30 mouse cellular contexts compared by ENCODE assay signal in the genomic region with DNA sequence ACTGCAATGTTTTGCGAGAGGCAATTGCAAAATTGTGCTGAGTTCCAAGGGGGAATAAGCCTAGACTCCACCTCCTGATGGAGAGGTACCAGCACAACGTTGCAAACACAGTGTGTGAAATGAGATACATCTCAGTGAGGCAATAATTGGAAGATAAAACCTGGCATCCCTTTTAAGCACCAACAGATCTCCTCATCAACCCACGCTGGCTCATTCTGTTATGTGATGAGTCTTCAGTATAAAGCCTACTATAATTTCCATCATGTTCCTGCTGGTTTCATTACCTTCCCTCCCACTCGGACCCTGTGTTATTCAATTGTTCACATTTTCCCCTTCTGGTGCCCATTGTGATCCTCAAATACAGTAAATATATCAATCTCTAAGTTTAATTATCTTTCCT. TPM values are rescaled to one million over a fixed set of nuclear protein-coding genes. Genes with fewer than 3 reads are reported as not detected.
"Had no signal": no experiment of that assay in that cellular context is flagged by ENCODE, and none has a peak within 500 bp of the region (broad histone marks: within the 10 kb centered on the region; RNA-seq: fewer than 3 reads in every experiment).

No protein-coding gene starts in this region.

- H3K9ac ChIP-seq: intestine, embryonic 15.5 days; kidney, embryonic 15.5 days; limb, embryonic 13.5 days; liver, embryonic 12.5 days; liver, embryonic 15.5 days; lung, embryonic 15.5 days; midbrain, embryonic 13.5 days had no signal

- H3K27me3 ChIP-seq: intestine, embryonic 15.5 days; kidney, embryonic 15.5 days; limb, embryonic 13.5 days; liver, embryonic 12.5 days; liver, embryonic 15.5 days; lung, embryonic 15.5 days; megakaryocyte, embryonic 14.5 days; midbrain, embryonic 13.5 days had no signal

- H3K4me3 ChIP-seq: intestine, embryonic 15.5 days; kidney, embryonic 15.5 days; layer of hippocampus, adult 2 months; limb, embryonic 10.5 days; limb, embryonic 13.5 days; liver, embryonic 12.5 days; liver, embryonic 15.5 days; lung, embryonic 15.5 days; megakaryocyte, embryonic 14.5 days; midbrain, embryonic 10.5 days; midbrain, embryonic 13.5 days had no signal

- DNase-seq: kidney, adult 11 months; kidney, adult 8-10 months; kidney, postnatal 10 days; kidney, postnatal 36 days; liver; lung, adult 18-20 months; lung, postnatal 10 days; lung, postnatal 36 days; thymus, adult 2 months; thymus, postnatal 14 days; thymus, postnatal 4 days had no signal

- H3K9me3 ChIP-seq: intestine, embryonic 15.5 days; kidney, embryonic 15.5 days; limb, embryonic 10.5 days; limb, embryonic 13.5 days; liver, embryonic 12.5 days; liver, embryonic 15.5 days; lung, embryonic 15.5 days; megakaryocyte, embryonic 14.5 days; midbrain, embryonic 10.5 days; midbrain, embryonic 13.5 days had no signal

- H3K4me1 ChIP-seq: intestine, embryonic 15.5 days; kidney, embryonic 15.5 days; limb, embryonic 10.5 days; limb, embryonic 13.5 days; liver, embryonic 12.5 days; liver, embryonic 15.5 days; megakaryocyte, embryonic 14.5 days; midbrain, embryonic 10.5 days; midbrain, embryonic 13.5 days had no signal

- H3K4me2 ChIP-seq: intestine, embryonic 15.5 days; kidney, embryonic 15.5 days; limb, embryonic 13.5 days; liver, embryonic 12.5 days; liver, embryonic 15.5 days; lung, embryonic 15.5 days; midbrain, embryonic 13.5 days had no signal

- H3K27ac ChIP-seq: intestine, embryonic 15.5 days; kidney, embryonic 15.5 days; layer of hippocampus, adult 2 months; limb, embryonic 10.5 days; limb, embryonic 13.5 days; liver, embryonic 12.5 days; liver, embryonic 15.5 days; lung, embryonic 15.5 days; midbrain, embryonic 10.5 days; midbrain, embryonic 13.5 days had no signal

- H3K36me3 ChIP-seq: intestine, embryonic 15.5 days; kidney, embryonic 15.5 days; limb, embryonic 10.5 days; limb, embryonic 13.5 days; liver, embryonic 12.5 days; liver, embryonic 15.5 days; lung, embryonic 15.5 days; midbrain, embryonic 10.5 days; midbrain, embryonic 13.5 days had no signal

- ATAC-seq: intestine, embryonic 15.5 days; liver, embryonic 12.5 days; midbrain, embryonic 13.5 days had no signal

RNA-seq across cellular contexts. Expression of a gene that starts 1.2 kb away (rescaled TPM):
- total RNA-seq: layer of hippocampus, adult 2 months; left cerebral cortex, adult 18-20 months; left cerebral cortex, postnatal 25 days; midbrain, postnatal 0 days had no signal
- polyA plus RNA-seq: intestine, embryonic 15.5 days; kidney, embryonic 15.5 days; limb, embryonic 10.5 days; limb, embryonic 13.5 days; liver, embryonic 12.5 days; liver, embryonic 15.5 days; lung, embryonic 15.5 days; midbrain, embryonic 10.5 days; midbrain, embryonic 13.5 days; neural tube, embryonic 11.5 days; neural tube, embryonic 14.5 days; small intestine, adult 2 months; spleen, adult 2 months; stomach, embryonic 16.5 days; thymus, adult 2 months had no signal
